Mouse (Mus musculus): Measurements from ENCODE around the gene Eif2d. TPM values are rescaled to one million over a fixed set of nuclear protein-coding genes. Genes with fewer than 3 reads are reported as not detected.

Eif2d gene
- 35.6 and 52.4 TPM in 2 replicates for polyA plus RNA-seq (2012; rRNA removed)

GRCm38 (mm10) chr1:131153018-131153629 lies at the start of gene Eif2d:
Gene Eif2d (plus strand): TSS chr1:131153181.

DNA sequence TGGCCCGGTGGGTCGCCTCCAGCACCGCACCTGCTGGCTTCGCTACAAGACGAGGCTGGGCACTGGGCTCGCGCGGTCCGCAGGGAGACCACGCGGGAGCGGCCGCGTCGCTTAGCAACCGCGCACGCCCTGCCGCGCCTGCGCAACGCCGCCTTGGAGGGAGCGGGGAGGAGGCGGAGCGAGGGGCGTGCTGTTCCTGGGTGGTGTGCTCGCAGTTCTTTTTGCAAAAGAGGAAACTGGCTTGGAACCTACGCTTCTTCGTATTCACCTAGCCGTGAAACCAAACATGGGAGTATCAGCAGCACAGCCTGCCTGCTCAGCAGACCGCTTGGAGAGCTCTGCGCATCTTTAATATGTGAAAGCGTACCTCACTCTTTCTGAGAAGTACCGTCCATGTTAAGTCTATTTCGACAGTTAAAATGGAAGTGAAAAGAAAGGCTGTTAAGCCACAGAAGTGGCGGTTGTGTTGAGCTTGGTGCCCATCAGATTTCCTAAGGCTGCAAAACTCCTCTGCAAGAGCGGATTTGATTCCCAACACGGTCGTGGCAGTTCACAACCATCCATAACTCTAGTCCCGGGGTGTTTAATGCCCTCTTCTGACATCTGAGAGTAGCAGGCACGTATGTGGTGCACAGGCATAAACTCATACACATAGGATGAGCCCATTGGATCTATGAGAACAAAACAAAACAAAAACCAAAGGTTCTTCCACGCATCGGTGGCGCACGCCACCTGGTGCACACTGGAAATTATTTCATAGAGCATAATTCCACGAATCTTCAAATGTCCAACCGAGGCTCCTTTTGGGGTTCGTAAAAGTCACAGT lies 14.6 kb upstream of the Eif2d start, which contains the start of gene Dyrk3:
Gene Dyrk3, minus strand, starts transcription at position 150 of the 826 bp plus-strand sequence.

Other genes starting within 250 kb of the Eif2d start
- gene Il20, start 241.7 kb upstream of the Eif2d start, polyA plus RNA-seq (2012; rRNA removed), result not detected in 2 replicates
- gene Il19, start 213.1 kb upstream of the Eif2d start, polyA plus RNA-seq (2012; rRNA removed), result 0.07 and 0.10 TPM in 2 replicates
- not detected in 2 replicates for gene Il10, start 133.3 kb upstream of the Eif2d start, polyA plus RNA-seq (2012; rRNA removed)
- gene Mapkapk2, start 55.4 kb upstream of the Eif2d start, polyA plus RNA-seq (2012; rRNA removed), result 67.9 and 70.7 TPM in 2 replicates
- 7.8 and 12.3 TPM in 2 replicates for gene Dyrk3, start 14.8 kb upstream of the Eif2d start, polyA plus RNA-seq (2012; rRNA removed)
- gene Rassf5, start 92.1 kb downstream of the Eif2d start, polyA plus RNA-seq (2012; rRNA removed), result 0.96 and 1.4 TPM in 2 replicates
- 1.6 and 3.8 TPM in 2 replicates for gene Ikbke, start 126.4 kb downstream of the Eif2d start, polyA plus RNA-seq (2012; rRNA removed)